Mouse (Mus musculus) embryonic fibroblast, embryonic 13.5 days (primary cell): ENCODE measurements at regions not wholly inside any gene's neighbourhood (a gene's known extent, or its start where the extent isn't known, plus 50 kb on each side); places are given as distances from the start of the nearest gene placed in this dataset.

Experiments used
- H3K27ac ChIP-seq: 2 replicates; pipeline ENCODE4 v1.5.1; 2012; ENCODE audit warnings: low read length, control low read depth, inconsistent platforms; ENCODE audit not compliant: insufficient read depth
- H3K4me1 ChIP-seq: 2 replicates; pipeline ENCODE4 v1.6.1; 2011; ENCODE audit warnings: low read length; ENCODE audit not compliant: control insufficient read depth, insufficient read depth
- H3K4me3 ChIP-seq: 2 replicates; pipeline ENCODE4 v1.5.1; 2011; ENCODE audit warnings: mild to moderate bottlenecking, control low read depth, low read length; ENCODE audit not compliant: insufficient read depth
- CTCF ChIP-seq: IDR thresholded peaks from 2 replicates; pipeline ENCODE4 v1.5.1; 2011; ENCODE audit warnings: mild to moderate bottlenecking, control low read depth, low read length, moderate library complexity, borderline replicate concordance; ENCODE audit not compliant: insufficient read depth
- POLR2A ChIP-seq: IDR thresholded peaks from 2 replicates; pipeline ENCODE4 v1.6.1; 2011; ENCODE audit warnings: low read depth, mild to moderate bottlenecking, control low read depth, low read length, moderate library complexity

DNA sequence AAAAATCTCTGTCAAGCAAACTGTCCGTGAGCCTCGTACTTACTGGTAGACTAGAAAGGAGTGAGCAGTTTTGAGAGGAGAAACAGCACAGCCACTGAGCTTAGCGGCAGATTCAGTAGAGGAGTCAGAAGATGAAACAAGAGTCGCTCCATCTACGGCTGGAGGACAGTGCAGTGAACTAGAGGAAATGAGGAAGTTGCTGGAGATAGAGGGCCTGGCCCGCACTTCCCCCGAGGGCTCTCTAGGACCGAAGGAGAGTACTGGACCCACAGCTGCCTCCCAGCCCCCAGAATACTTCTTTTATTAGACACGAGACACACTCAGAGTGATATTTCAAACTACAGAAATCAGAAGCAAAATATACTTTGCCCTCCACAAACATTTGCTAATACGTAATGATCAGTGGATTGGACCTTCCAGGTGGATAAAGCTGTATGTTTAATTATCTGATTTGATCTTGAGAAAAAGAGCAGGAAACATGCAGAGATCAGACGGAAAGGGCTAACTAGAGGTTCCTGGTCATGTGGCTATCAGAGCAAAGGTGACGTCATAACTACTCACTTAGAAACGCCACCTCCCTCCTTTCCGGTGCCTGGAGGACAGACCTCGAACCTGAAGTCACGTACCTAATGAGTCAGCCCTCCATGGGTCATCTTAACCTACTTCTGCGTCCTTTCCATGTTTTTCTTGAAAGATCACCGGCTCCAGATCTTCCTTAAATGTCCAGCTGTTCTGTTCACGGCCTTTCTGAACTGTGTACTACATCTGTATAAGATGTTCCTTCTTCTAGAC, 277.9 kb downstream of the Basp1 start:
- no peak for TF ChIP-seq CTCF
- TF ChIP-seq POLR2A = no peak
- no peak overlapping the region for H3K4me3 ChIP-seq

DNA sequence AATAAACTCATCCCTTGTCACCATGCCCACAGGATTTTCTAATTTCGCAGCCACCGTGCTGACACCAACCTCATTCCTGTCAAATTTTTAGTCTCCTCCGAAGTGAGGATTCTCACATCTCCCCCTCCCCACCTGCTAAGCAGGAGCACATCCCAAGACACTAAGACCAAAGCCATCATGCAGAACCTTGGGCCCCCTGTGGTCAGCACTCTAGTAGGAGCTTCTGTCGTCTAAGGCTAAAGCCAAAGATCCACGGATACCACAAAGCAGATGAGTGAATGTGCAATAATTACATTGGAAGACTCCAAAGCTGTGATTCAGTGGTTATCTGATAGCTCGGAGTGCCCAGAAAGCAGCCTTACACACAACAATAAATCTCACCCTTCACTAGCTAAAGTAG, 283.5 kb downstream of the Basp1 start:
- H3K4me3 ChIP-seq = no peak overlapping the region
- TF ChIP-seq CTCF (no peak), POLR2A (no peak)
- H3K27ac ChIP-seq = no peak overlapping the region
- no peaks in the 10 kb centered on the region for H3K4me1 ChIP-seq

More for the DNA sequence above, 277.9 kb downstream of the Basp1 start:
- Histone ChIP-seq H3K27ac (no peak overlapping the region), H3K4me1 (peaks cover 2% of the 10 kb centered on the region; the same call in 1 of the 2 replicates)

DNA sequence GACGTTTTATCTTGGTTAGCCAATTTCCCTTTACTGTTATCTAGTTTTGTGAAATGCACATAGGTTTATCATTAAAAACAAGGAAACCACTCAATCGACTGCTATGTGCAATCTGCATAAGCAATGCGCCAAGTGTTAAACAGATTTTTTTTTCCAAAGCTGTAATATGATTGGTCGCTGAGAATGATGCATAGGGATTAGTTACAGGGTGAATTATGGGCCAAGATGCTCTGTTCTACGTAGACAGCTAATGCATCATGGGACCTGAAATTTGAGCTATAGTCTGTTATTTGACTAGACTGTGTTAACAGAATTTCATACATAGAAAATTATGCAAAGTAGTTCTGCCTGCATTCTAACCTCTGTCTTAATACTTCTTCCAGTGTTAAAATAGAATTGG, 284.0 kb downstream of the Basp1 start:
- Histone ChIP-seq H3K4me3 (no peak overlapping the region), H3K4me1 (no peaks in the 10 kb centered on the region), H3K27ac (no peak overlapping the region)
- no peak for TF ChIP-seq POLR2A
- no peak for TF ChIP-seq CTCF

GRCm38 (mm10) chr15:25120441-25120840, 293.1 kb downstream of the Basp1 start:
- H3K4me1 ChIP-seq = no peaks in the 10 kb centered on the region
- H3K27ac ChIP-seq = no peak overlapping the region
- no peak overlapping the region for H3K4me3 ChIP-seq
- no peak for TF ChIP-seq POLR2A
- no peak for TF ChIP-seq CTCF

DNA sequence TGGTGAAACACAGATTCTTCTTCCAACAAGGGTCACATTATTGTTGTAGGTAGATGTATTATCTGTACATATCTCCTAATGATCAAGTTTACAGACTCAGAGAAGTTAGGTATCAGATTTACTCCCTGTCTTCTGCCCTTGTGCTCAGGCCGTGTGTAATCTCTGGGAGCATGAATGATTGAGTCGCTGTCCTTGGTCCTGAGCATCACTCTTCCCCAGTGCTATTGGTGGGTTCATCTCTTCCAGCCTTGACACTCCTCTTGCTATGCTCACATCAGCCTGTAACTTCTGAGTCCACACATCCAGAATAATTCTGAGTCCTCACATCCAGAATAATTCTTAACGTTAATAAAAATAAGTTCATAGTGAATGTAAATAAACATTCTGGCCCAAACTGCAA, 295.6 kb downstream of the Basp1 start:
- no peak overlapping the region for H3K4me3 ChIP-seq
- no peaks in the 10 kb centered on the region for H3K4me1 ChIP-seq
- no peak for TF ChIP-seq CTCF
- TF ChIP-seq POLR2A = no peak
- H3K27ac ChIP-seq = no peak overlapping the region

GRCm38 (mm10) chr15:25102727-25103126, 310.8 kb downstream of the Basp1 start:
- TF ChIP-seq CTCF (no peak), POLR2A (no peak)
- H3K27ac ChIP-seq = no peak overlapping the region
- H3K4me1 ChIP-seq = no peaks in the 10 kb centered on the region
- H3K4me3 ChIP-seq = no peak overlapping the region

DNA sequence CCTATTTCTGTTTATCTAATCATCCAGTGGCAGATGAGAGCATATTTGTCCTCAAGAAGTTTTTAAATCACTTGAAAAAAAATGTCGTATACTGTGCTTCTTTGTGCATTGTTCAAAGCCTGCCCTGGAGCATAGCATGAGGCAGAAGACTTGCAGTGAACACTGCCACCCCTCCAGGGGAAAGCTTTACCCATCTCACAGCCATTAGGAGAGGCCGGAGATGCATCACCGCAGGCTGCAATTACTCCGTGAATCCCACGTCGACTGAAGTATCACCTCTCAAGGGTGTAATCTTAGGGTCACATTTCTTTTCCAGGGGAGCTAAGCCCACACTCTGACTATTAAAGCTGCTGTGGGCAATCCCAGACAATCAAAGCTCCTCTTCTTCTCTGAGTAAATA, 319.8 kb downstream of the Basp1 start:
- H3K27ac ChIP-seq = no peak overlapping the region
- no peak overlapping the region for H3K4me3 ChIP-seq
- TF ChIP-seq CTCF = no peak
- no peak for TF ChIP-seq POLR2A
- no peaks in the 10 kb centered on the region; the same call in 1 of the 2 replicates for H3K4me1 ChIP-seq

DNA sequence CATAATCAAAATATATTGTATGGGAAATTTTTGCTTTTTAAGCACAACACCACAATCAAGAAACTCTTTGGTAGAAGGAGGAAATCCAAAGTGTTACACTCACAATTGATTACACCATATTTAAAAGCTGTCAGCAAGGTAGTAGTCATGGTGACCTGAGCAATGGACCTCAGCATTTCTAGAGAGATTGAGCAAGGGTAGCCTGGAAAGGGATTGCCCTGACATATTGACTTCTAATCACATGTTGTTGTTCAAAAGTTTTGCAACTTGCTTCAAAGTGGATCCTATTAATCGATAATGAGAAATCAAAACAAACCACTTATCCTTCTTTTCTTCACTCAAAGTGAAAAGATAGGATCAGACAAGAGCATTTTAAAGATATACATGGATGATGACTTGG, 343.9 kb downstream of the Basp1 start:
- Histone ChIP-seq H3K4me1 (no peaks in the 10 kb centered on the region), H3K4me3 (no peak overlapping the region), H3K27ac (no peak overlapping the region)
- TF ChIP-seq CTCF (no peak), POLR2A (no peak)

- H3K27ac ChIP-seq = no peak overlapping the region
- no peak for TF ChIP-seq POLR2A
- TF ChIP-seq CTCF = no peak
- no peaks in the 10 kb centered on the region for H3K4me1 ChIP-seq
- no peak overlapping the region for H3K4me3 ChIP-seq
These were observed 354.2 kb downstream of the Basp1 start for GRCm38 (mm10) chr15:25059347-25059746.

DNA sequence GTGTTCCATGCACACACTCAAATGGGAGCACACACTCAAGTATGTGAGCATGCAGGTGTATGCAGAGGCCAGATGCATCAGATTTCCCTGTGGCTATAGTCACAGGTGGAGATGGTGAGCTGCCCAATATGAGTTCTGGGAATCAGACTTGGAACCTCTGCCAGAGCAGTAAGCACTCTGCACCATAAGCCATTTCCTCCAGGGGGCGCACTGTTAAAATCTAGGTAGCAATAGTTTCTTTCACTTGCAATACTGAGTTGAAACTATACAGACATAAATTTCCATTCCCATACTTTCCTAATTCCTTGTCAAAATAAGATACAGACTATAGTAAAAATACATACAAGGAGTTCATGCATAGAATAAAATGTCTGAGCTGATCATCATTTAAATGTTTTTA, 365.7 kb downstream of the Basp1 start:
- no peak overlapping the region for H3K27ac ChIP-seq
- no peaks in the 10 kb centered on the region for H3K4me1 ChIP-seq
- TF ChIP-seq POLR2A (no peak), CTCF (no peak)
- no peak overlapping the region for H3K4me3 ChIP-seq

GRCm38 (mm10) chr15:25046514-25047138, 366.9 kb downstream of the Basp1 start:
- H3K27ac ChIP-seq = no peak overlapping the region
- no peaks in the 10 kb centered on the region for H3K4me1 ChIP-seq
- H3K4me3 ChIP-seq = no peak overlapping the region
- TF ChIP-seq POLR2A = no peak
- TF ChIP-seq CTCF = no peak
